ENCODE assay signal across 9 mouse cellular contexts in genomic region chr8:48222429-48222769, GRCm38 (mm10).
DNase-seq lines count a peak whose midpoint lies in the region; ATAC-seq and TF ChIP-seq lines count a peak whose summit lies in the region.
"Had no signal": no experiment of that assay in that cellular context is flagged by ENCODE, and none has a peak within 500 bp of the region (broad histone marks: within the 10 kb centered on the region; RNA-seq: fewer than 3 reads in every experiment).

No protein-coding gene starts in this region.

- H3K4me3 ChIP-seq in ES-E14 (ENCODE audit: insufficient read depth in 1 of 2, low read depth in 1 of 2, low read length in 2 of 2, poor library complexity in 1 of 2, severe bottlenecking in 1 of 2), result peak overlapping the region; percentile 10 to 20; a peak in 2 of 4 replicates
- H3K4me3 ChIP-seq in forebrain, embryonic 16.5 days (replicated peaks; ENCODE audit: low read length), result peak overlapping the region; percentile 30
- H3K4me3 ChIP-seq in liver, postnatal 0 days (ENCODE audit: low read depth, low read length), result peak overlapping the region; percentile 35

- peaks cover 0 to 2% of the 10 kb centered on the region in 2 experiments; a peak in 1 of 4 replicates for H3K4me1 ChIP-seq in ES-E14 (ENCODE audit: control insufficient read depth in 2 of 2, insufficient read depth in 2 of 2, low read length in 2 of 2, poor library complexity in 1 of 2)
- peaks cover 25% of the 10 kb centered on the region for H3K4me1 ChIP-seq in forebrain, embryonic 16.5 days (replicated peaks; ENCODE audit: control insufficient read depth, insufficient read depth, low read length)
- H3K4me1 ChIP-seq in liver, postnatal 0 days (ENCODE audit: insufficient read depth), result no peaks in the 10 kb centered on the region

- H3K4me2 ChIP-seq in forebrain, embryonic 16.5 days (ENCODE audit: low read length), result peak overlapping the region; percentile 50
- H3K4me2 ChIP-seq in liver, postnatal 0 days (ENCODE audit: low read depth, low read length), result peak overlapping the region; percentile 72

- intact Hi-C loops in heart, postnatal 25 days (cut with DNase I), result loop anchor here (2.0 to 10.0 kb wide), 4 partner anchors 304 to 1605 kb away; no protein-coding TSS in a partner anchor

- peaks cover 3% of the 10 kb centered on the region for H3K27me3 ChIP-seq in forebrain, embryonic 16.5 days (replicated peaks; ENCODE audit: control insufficient read depth, insufficient read depth, low read length)
- no peaks in the 10 kb centered on the region for H3K27me3 ChIP-seq in liver, postnatal 0 days (ENCODE audit: insufficient read depth, low read length)

- no peaks in the 10 kb centered on the region for H3K36me3 ChIP-seq in ES-E14 (ENCODE audit: control insufficient read depth, insufficient read depth, low read length, poor library complexity, severe bottlenecking)
- no peaks in the 10 kb centered on the region for H3K36me3 ChIP-seq in forebrain, embryonic 16.5 days (ENCODE audit: control insufficient read depth, insufficient read depth)
- no peaks in the 10 kb centered on the region for H3K36me3 ChIP-seq in liver, postnatal 0 days (replicated peaks; ENCODE audit: insufficient read depth, low read length)

- 10% methylated on average over 11 of the region's 11 CpGs for WGBS in forebrain, embryonic 16.5 days
- whole genome bisulfite sequencing in liver, postnatal 0 days (ENCODE audit: insufficient replicate concordance), result 14% methylated on average over 11 of the region's 11 CpGs

- H3K9me3 ChIP-seq in ES-E14 (ENCODE audit: control insufficient read depth, insufficient read depth, low read depth, low read length), result no peaks in the 10 kb centered on the region
- H3K9me3 ChIP-seq in forebrain, embryonic 16.5 days (ENCODE audit: control insufficient read depth, low read length), result no peaks in the 10 kb centered on the region
- H3K9me3 ChIP-seq in liver, postnatal 0 days (ENCODE audit: low read length), result no peaks in the 10 kb centered on the region

- DNase-seq in ES-E14 (ENCODE audit: low read depth, low spot score), result peak; percentile 88
- peak; percentile 44 for DNase-seq in cerebellum, adult 11 months
- DNase-seq in heart, postnatal 25 days (ENCODE audit: low spot score), result peak; percentile 46
- DNase-seq in layer of hippocampus, adult 11-12 months (ENCODE audit: low spot score), result peak; percentile 89
- peak; percentile 81 for DNase-seq in liver, postnatal 0 days
- peak; percentile 50 for DNase-seq in ovary, adult 18-20 months (ENCODE audit: low spot score)
- DNase-seq in thymus, postnatal 4 days, result peak; percentile 85

- TF ChIP-seq EP300 in liver, postnatal 0 days (IDR thresholded peaks at IDR 0.05; ENCODE audit: low read depth), result no peak

- no peak overlapping the region for H3K27ac ChIP-seq in ES-E14 (ENCODE audit: insufficient read depth, low read depth, low read length, poor library complexity, severe bottlenecking)
- no peak overlapping the region for H3K27ac ChIP-seq in forebrain, embryonic 16.5 days (ENCODE audit: low read length)
- no peak overlapping the region for H3K27ac ChIP-seq in liver, postnatal 0 days (ENCODE audit: low read depth)
- H3K27ac ChIP-seq: macrophage had no signal

- H3K9ac ChIP-seq in ES-E14 (ENCODE audit: insufficient read depth, low read depth, low read length, poor library complexity, severe bottlenecking), result peak overlapping the region; percentile 33; the same call in 1 of the 2 replicates
- peak overlapping the region; percentile 38 for H3K9ac ChIP-seq in forebrain, embryonic 16.5 days (replicated peaks; ENCODE audit: low read depth, low read length)
- H3K9ac ChIP-seq in liver, postnatal 0 days (replicated peaks), result peak overlapping the region; percentile 54

- in situ Hi-C loops in ES-E14 (cut with MboI; ENCODE audit: low sequenced_read_pairs in 2 of 2, unreplicated experiment in 2 of 2), result no loop called here

- peak; percentile 87 for TF ChIP-seq CTCF in liver, postnatal 0 days (IDR thresholded peaks at IDR 0.05; ENCODE audit: low read depth)

- ATAC-seq in forebrain, embryonic 16.5 days, result peak; percentile 75
- ATAC-seq in liver, postnatal 0 days, result peak; percentile 57

TF ChIP-seq in ES-E14, 5 proteins besides CTCF, POLR2A, EP300 and RAD21:
- TF ChIP-seq ZC3H11A (IDR thresholded peaks at IDR 0.05; ENCODE audit: borderline replicate concordance, low read depth, low read length) (peak; percentile 81; the same call in 1 of the 2 replicates), HCFC1 (IDR thresholded peaks at IDR 0.05; ENCODE audit: borderline replicate concordance, insufficient read depth, low read length) (no peak), ZNF384 (IDR thresholded peaks at IDR 0.05; ENCODE audit: low read depth, low read length) (no peak), CHD2 (IDR thresholded peaks at IDR 0.05; ENCODE audit: low read depth, low read length) (no peak)
